Mouse (Mus musculus) midbrain, embryonic 14.5 days (tissue): ENCODE data around the gene Sept10. TPM values are rescaled to one million over a fixed set of nuclear protein-coding genes. Genes with fewer than 3 reads are reported as not detected.

Experiments used
- ATAC-seq: fragments of 200-750 bp; cut with Nextera tagmentation; 2 replicates; pipeline ENCODE4 v1.8.0; 2017; ENCODE audit warnings: moderate number of reproducible peaks, moderate library complexity; ENCODE audit not compliant: low FRiP score, low TSS enrichment
- DNase-seq: peaks from one replicate; pipeline ENCODE4 v3.0.0-alpha.2; 2015
- H3K27ac ChIP-seq: fragments of 300-500 bp; sonication (generic); replicated peaks from 2 replicates; pipeline ENCODE4 v1.5.1; 2014; ENCODE audit warnings: mild to moderate bottlenecking, low read depth, low read length, moderate library complexity
- H3K27me3 ChIP-seq: fragments of 300-500 bp; sonication (generic); 2 replicates; pipeline ENCODE4 v1.6.1; 2014; ENCODE audit warnings: low read length, control low read depth, mixed read lengths; ENCODE audit not compliant: control insufficient read depth, insufficient read depth
- H3K36me3 ChIP-seq: fragments of 300-500 bp; sonication (generic); 2 replicates; pipeline ENCODE4 v1.6.1; 2014; ENCODE audit warnings: low read length, control low read depth; ENCODE audit not compliant: control insufficient read depth, insufficient read depth
- H3K4me1 ChIP-seq: fragments of 300-500 bp; sonication (generic); 2 replicates; pipeline ENCODE4 v1.6.1; 2014; ENCODE audit warnings: mild to moderate bottlenecking, antibody characterized with exemption, low read length, control low read depth; ENCODE audit not compliant: control insufficient read depth, insufficient read depth
- H3K4me2 ChIP-seq: fragments of 300-500 bp; sonication (generic); 2 replicates; pipeline ENCODE4 v1.6.1; 2014; ENCODE audit warnings: mild to moderate bottlenecking, low read length, moderate library complexity
- H3K4me3 ChIP-seq: fragments of 300-500 bp; sonication (generic); replicated peaks from 2 replicates; pipeline ENCODE4 v1.5.1; 2014; ENCODE audit warnings: low read depth, low read length
- H3K9ac ChIP-seq: fragments of 300-500 bp; sonication (generic); replicated peaks from 2 replicates; pipeline ENCODE4 v1.6.1; 2014; ENCODE audit warnings: mild to moderate bottlenecking, low read length, moderate library complexity
- H3K9me3 ChIP-seq: fragments of 300-500 bp; sonication (generic); 2 replicates; pipeline ENCODE4 v1.6.1; 2016; ENCODE audit warnings: low read length, control low read depth, mixed read lengths; ENCODE audit not compliant: control insufficient read depth
- WGBS: fragments of 180-500 bp; shearing (Covaris S2); extraction: QIAGEN DNeasy Blood & Tissue Kit; methylation state at CpG from one replicate; pipeline ENCODE4 v1.1.7; 2014; 5-methylcytosine and 5-hydroxymethylcytosine counted together
- polyA plus RNA-seq: library from polyadenylated mRNA; unstranded; fragments of >200 nt; fragmentation: Nextera tagmentation; extraction: Ambion mirVana; gene quantifications from 2 replicates; pipeline ENCODE4 v1.2.1, GENCODE M21; 2014

Gene Sept10
- polyA plus RNA-seq, 1 experiment from 2014 or later = 18.4 TPM

GRCm38 (mm10) chr10:59131926-59132628, 89.6 kb downstream of the Sept10 start:
- WGBS = 87% methylated on average over 20 of the region's 20 CpGs
- H3K27me3 ChIP-seq = no peaks in the 10 kb centered on the region
- DNase-seq = no peak

GRCm38 (mm10) chr10:59127637-59128036, 94.0 kb downstream of the Sept10 start:
- Histone ChIP-seq H3K4me2 (no peak overlapping the region), H3K9me3 (no peaks in the 10 kb centered on the region), H3K27ac (no peak overlapping the region), H3K4me1 (no peaks in the 10 kb centered on the region), H3K4me3 (no peak overlapping the region), H3K36me3 (no peaks in the 10 kb centered on the region), H3K9ac (no peak overlapping the region), H3K27me3 (no peaks in the 10 kb centered on the region)
- ATAC-seq (no peak), DNase-seq (no peak)
- 85% methylated on average over 6 of the region's 6 CpGs for WGBS

More at GRCm38 (mm10) chr10:59131926-59132628, 89.6 kb downstream of the Sept10 start:
- 0 out of 2 replicates have a peak, but pooled peaks cover 5% of the 10 kb centered on the region for H3K4me1 ChIP-seq
- H3K4me2 ChIP-seq = no peak overlapping the region
- no peak overlapping the region for H3K9ac ChIP-seq
- H3K4me3 ChIP-seq = no peak overlapping the region
- no peak overlapping the region for H3K27ac ChIP-seq
- no peaks in the 10 kb centered on the region for H3K9me3 ChIP-seq
- ATAC-seq = no peak
- no peaks in the 10 kb centered on the region for H3K36me3 ChIP-seq

GRCm38 (mm10) chr10:59125497-59125896, 96.2 kb downstream of the Sept10 start:
- Histone ChIP-seq H3K4me1 (no peaks in the 10 kb centered on the region), H3K27ac (no peak overlapping the region), H3K4me3 (no peak overlapping the region), H3K4me2 (no peak overlapping the region), H3K36me3 (no peaks in the 10 kb centered on the region), H3K9me3 (no peaks in the 10 kb centered on the region), H3K9ac (no peak overlapping the region), H3K27me3 (no peaks in the 10 kb centered on the region)
- DNase-seq (no peak), ATAC-seq (no peak)
- WGBS = 92% methylated on average over 2 of the region's 2 CpGs

- Histone ChIP-seq H3K4me2 (no peak overlapping the region), H3K9ac (no peak overlapping the region), H3K4me1 (no peaks in the 10 kb centered on the region), H3K4me3 (no peak overlapping the region), H3K9me3 (no peaks in the 10 kb centered on the region), H3K36me3 (no peaks in the 10 kb centered on the region), H3K27ac (no peak overlapping the region), H3K27me3 (no peaks in the 10 kb centered on the region)
- ATAC-seq (no peak), DNase-seq (no peak)
- 95% methylated on average over 2 of the region's 2 CpGs for WGBS
Observed at GRCm38 (mm10) chr10:59119811-59120210, 101.8 kb downstream of the Sept10 start.

- H3K9ac ChIP-seq = no peak overlapping the region
- H3K36me3 ChIP-seq = no peaks in the 10 kb centered on the region
- no peak overlapping the region for H3K4me3 ChIP-seq
- DNase-seq (no peak), ATAC-seq (no peak)
- H3K9me3 ChIP-seq = no peaks in the 10 kb centered on the region
- H3K4me2 ChIP-seq = no peak overlapping the region
- no peaks in the 10 kb centered on the region for H3K4me1 ChIP-seq
- WGBS = 100% methylated on average over 1 of the region's 1 CpGs
- H3K27ac ChIP-seq = no peak overlapping the region
- H3K27me3 ChIP-seq = no peaks in the 10 kb centered on the region
Observed at GRCm38 (mm10) chr10:59119001-59119400, 102.6 kb downstream of the Sept10 start.

- no peaks in the 10 kb centered on the region for H3K4me1 ChIP-seq
- H3K27ac ChIP-seq = no peak overlapping the region
- DNase-seq (no peak), ATAC-seq (no peak)
- H3K27me3 ChIP-seq = no peaks in the 10 kb centered on the region
- WGBS = 73% methylated on average over 5 of the region's 5 CpGs
- no peak overlapping the region for H3K4me2 ChIP-seq
- H3K4me3 ChIP-seq = no peak overlapping the region
- no peaks in the 10 kb centered on the region for H3K36me3 ChIP-seq
- H3K9me3 ChIP-seq = no peaks in the 10 kb centered on the region
- H3K9ac ChIP-seq = no peak overlapping the region
Observed at GRCm38 (mm10) chr10:59117555-59117954, 104.1 kb downstream of the Sept10 start.

GRCm38 (mm10) chr10:59116331-59116730, 105.3 kb downstream of the Sept10 start:
- no peaks in the 10 kb centered on the region for H3K9me3 ChIP-seq
- H3K4me2 ChIP-seq = no peak overlapping the region
- H3K36me3 ChIP-seq = no peaks in the 10 kb centered on the region
- no peak overlapping the region for H3K27ac ChIP-seq
- no peak overlapping the region for H3K4me3 ChIP-seq
- no peak for ATAC-seq
- no peak for DNase-seq
- no peaks in the 10 kb centered on the region for H3K4me1 ChIP-seq
- no peaks in the 10 kb centered on the region for H3K27me3 ChIP-seq
- H3K9ac ChIP-seq = no peak overlapping the region
- WGBS = 80% methylated on average over 9 of the region's 9 CpGs

- WGBS = 90% methylated on average over 2 of the region's 2 CpGs
- DNase-seq (no peak), ATAC-seq (no peak)
- Histone ChIP-seq H3K4me3 (no peak overlapping the region), H3K4me2 (no peak overlapping the region), H3K4me1 (no peaks in the 10 kb centered on the region), H3K27me3 (no peaks in the 10 kb centered on the region), H3K9me3 (no peaks in the 10 kb centered on the region), H3K36me3 (no peaks in the 10 kb centered on the region), H3K9ac (no peak overlapping the region), H3K27ac (no peak overlapping the region)
Observed at GRCm38 (mm10) chr10:59115691-59116090, 106.0 kb downstream of the Sept10 start.

- Histone ChIP-seq H3K4me1 (no peaks in the 10 kb centered on the region), H3K36me3 (no peaks in the 10 kb centered on the region), H3K4me3 (no peak overlapping the region), H3K9ac (no peak overlapping the region), H3K4me2 (no peak overlapping the region), H3K27ac (no peak overlapping the region), H3K27me3 (no peaks in the 10 kb centered on the region), H3K9me3 (no peaks in the 10 kb centered on the region)
- ATAC-seq (no peak), DNase-seq (no peak)
- WGBS = 57% methylated on average over 15 of the region's 15 CpGs
Observed at GRCm38 (mm10) chr10:59114535-59115291, 106.9 kb downstream of the Sept10 start.
